8 mouse cellular contexts compared by ENCODE assay signal in genomic region chr7:127572895-127573471, GRCm38 (mm10). TPM values are rescaled to one million over a fixed set of nuclear protein-coding genes. Genes with fewer than 3 reads are reported as not detected.
A peak's percentile ranks its signal among the peaks of the same experiment; 100 is the strongest.
DNase-seq lines count a peak whose midpoint lies in the region; ATAC-seq and TF ChIP-seq lines count a peak whose summit lies in the region.

Phkg2 (plus strand) TSS chr7:127573340.

- DNase-seq in A20 (ENCODE audit: low read depth, low spot score): peak; percentile 96
- DNase-seq in heart, adult 8-10 months (ENCODE audit: low spot score): peak; percentile 99
- DNase-seq in kidney, adult 9 months: peak; percentile 99
- peak; percentile 99 for DNase-seq in limb, embryonic 14.5 days (ENCODE audit: low spot score)
- DNase-seq in midbrain, postnatal 0 days (ENCODE audit: low spot score): peak; percentile 99
- peak; percentile 73 to 77 for DNase-seq in spleen, postnatal 14 days (ENCODE audit: low spot score in 2 of 2)

- 1% methylated on average over 17 of the region's 17 CpGs for WGBS in bone marrow, adult 2 months
- under 1% methylated on average over 17 of the region's 17 CpGs for WGBS in embryonic facial prominence, embryonic 15.5 days
- under 1% methylated on average over 17 of the region's 17 CpGs for WGBS in limb, embryonic 14.5 days
- WGBS in midbrain, postnatal 0 days: under 1% methylated on average over 17 of the region's 17 CpGs

- peak within 1 kb of the TSS; percentile 95 for H3K4me2 ChIP-seq in embryonic facial prominence, embryonic 15.5 days (replicated peaks)
- peak within 1 kb of the TSS; percentile 89 for H3K4me2 ChIP-seq in limb, embryonic 14.5 days (replicated peaks; ENCODE audit: low read depth, low read length, severe bottlenecking)
- peak within 1 kb of the TSS; percentile 88 for H3K4me2 ChIP-seq in midbrain, postnatal 0 days (ENCODE audit: low read depth, low read length, poor library complexity, severe bottlenecking)

- peaks cover 14% of the 10 kb centered on the region for H3K36me3 ChIP-seq in embryonic facial prominence, embryonic 15.5 days
- peaks cover 26% of the 10 kb centered on the region for H3K36me3 ChIP-seq in limb, embryonic 14.5 days (ENCODE audit: control insufficient read depth, insufficient read depth, low read length)
- H3K36me3 ChIP-seq in midbrain, postnatal 0 days (ENCODE audit: insufficient read depth, low read length): peaks cover 10% of the 10 kb centered on the region

- H3K27me3 ChIP-seq in embryonic facial prominence, embryonic 15.5 days: no peaks in the 10 kb centered on the region
- no peaks in the 10 kb centered on the region for H3K27me3 ChIP-seq in limb, embryonic 14.5 days (ENCODE audit: control insufficient read depth, insufficient read depth, low read length)
- H3K27me3 ChIP-seq in midbrain, postnatal 0 days (ENCODE audit: insufficient read depth, low read length): no peaks in the 10 kb centered on the region

- H3K9ac ChIP-seq in embryonic facial prominence, embryonic 15.5 days: peak within 1 kb of the TSS; percentile 82
- H3K9ac ChIP-seq in limb, embryonic 14.5 days (ENCODE audit: low read depth, low read length, severe bottlenecking): peak within 1 kb of the TSS; percentile 78
- H3K9ac ChIP-seq in midbrain, postnatal 0 days (replicated peaks; ENCODE audit: low read length, poor library complexity, severe bottlenecking): peak within 1 kb of the TSS; percentile 72

- no peaks in the 10 kb centered on the region for H3K9me3 ChIP-seq in embryonic facial prominence, embryonic 15.5 days (replicated peaks)
- no peaks in the 10 kb centered on the region for H3K9me3 ChIP-seq in limb, embryonic 14.5 days (ENCODE audit: control insufficient read depth, low read length)
- H3K9me3 ChIP-seq in midbrain, postnatal 0 days (ENCODE audit: low read length): no peaks in the 10 kb centered on the region

- no peak for TF ChIP-seq CTCF in bone marrow, adult 2 months (IDR thresholded peaks at IDR 0.05; ENCODE audit: control insufficient read depth, insufficient read depth, low read length)
- 0 out of 2 replicates have a peak, but pooled peaks have one; percentile 15 for TF ChIP-seq CTCF in midbrain, postnatal 0 days (IDR thresholded peaks at IDR 0.05)

- TF ChIP-seq POLR2A in bone marrow, adult 2 months (IDR thresholded peaks at IDR 0.05; ENCODE audit: borderline replicate concordance, control insufficient read depth, low read depth, low read length): no peak; the same call in 1 of the 2 replicates
- TF ChIP-seq POLR2A in limb, embryonic 14.5 days (IDR thresholded peaks at IDR 0.05; ENCODE audit: borderline replicate concordance, extremely low read depth, insufficient read depth, insufficient read length): no peak

- peaks cover 1% of the 10 kb centered on the region for H3K4me1 ChIP-seq in bone marrow, adult 2 months (ENCODE audit: control insufficient read depth, insufficient read depth, low read length)
- H3K4me1 ChIP-seq in embryonic facial prominence, embryonic 15.5 days: peaks cover 24% of the 10 kb centered on the region
- peaks cover 18% of the 10 kb centered on the region for H3K4me1 ChIP-seq in limb, embryonic 14.5 days (ENCODE audit: control insufficient read depth, insufficient read depth, low read length)
- H3K4me1 ChIP-seq in midbrain, postnatal 0 days (ENCODE audit: insufficient read depth, low read length): 0 out of 2 replicates have a peak, but pooled peaks cover 11% of the 10 kb centered on the region

- H3K27ac ChIP-seq in bone marrow, adult 2 months (ENCODE audit: control insufficient read depth, insufficient read depth, low read depth, low read length, poor library complexity): peak within 1 kb of the TSS; percentile 57
- peak within 1 kb of the TSS; percentile 80 for H3K27ac ChIP-seq in embryonic facial prominence, embryonic 15.5 days (replicated peaks)
- peak within 1 kb of the TSS; percentile 79 for H3K27ac ChIP-seq in limb, embryonic 14.5 days (replicated peaks; ENCODE audit: low read depth, low read length)
- H3K27ac ChIP-seq in midbrain, postnatal 0 days (ENCODE audit: low read depth, low read length): peak within 1 kb of the TSS; percentile 85

- peak within 1 kb of the TSS; percentile 90 for H3K4me3 ChIP-seq in bone marrow, adult 2 months (replicated peaks; ENCODE audit: control insufficient read depth, low read depth, low read length)
- H3K4me3 ChIP-seq in embryonic facial prominence, embryonic 15.5 days (replicated peaks): peak within 1 kb of the TSS; percentile 77
- H3K4me3 ChIP-seq in limb, embryonic 14.5 days (replicated peaks; ENCODE audit: low read length): peak within 1 kb of the TSS; percentile 72
- peak within 1 kb of the TSS; percentile 64 for H3K4me3 ChIP-seq in midbrain, postnatal 0 days (ENCODE audit: low read depth, low read length)

- peak; percentile 97 for ATAC-seq in embryonic facial prominence, embryonic 15.5 days (ENCODE audit: insufficient number of reproducible peaks, low FRiP score, low TSS enrichment, low read depth)
- ATAC-seq in limb, embryonic 14.5 days (ENCODE audit: low FRiP score, low read depth): peak; percentile 98
- ATAC-seq in midbrain, postnatal 0 days (ENCODE audit: low FRiP score): peak; percentile 96

RNA-seq across cellular contexts. Expression of gene Phkg2, which starts in this region (rescaled TPM):
- polyA plus RNA-seq in bone marrow, adult 2 months (2011; ENCODE audit: insufficient read depth, insufficient read length, low replicate concordance, missing spikeins): 83.6 and 169 TPM in 2 replicates
- 40.0 TPM in 2 replicates for polyA plus RNA-seq in embryonic facial prominence, embryonic 15.5 days (2015; fragmentation: Nextera tagmentation; extraction: Ambion mirVana)
- total RNA-seq in heart, adult 8-10 months (2022): 10 to 100 TPM; 12.1 to 20.9 (median 17.3) TPM
- polyA plus RNA-seq in limb, embryonic 14.5 days (2012; rRNA removed): 99.1 and 103 TPM in 2 replicates
- polyA plus RNA-seq in limb, embryonic 14.5 days (2014; fragmentation: Nextera tagmentation; extraction: Ambion mirVana): 36.3 and 41.9 TPM in 2 replicates
- 54.0 and 60.9 TPM in 2 replicates for total RNA-seq in midbrain, postnatal 0 days (2014; rRNA removed)
- 62.5 and 64.7 TPM in 2 replicates for polyA plus RNA-seq in midbrain, postnatal 0 days (2015; fragmentation: Nextera tagmentation; extraction: Ambion mirVana)

Comparison
In these comparisons a context has a peak if more than half of its experiments do, and no peak if none do; other contexts are left out.
1. Peak in every context shown above with its lines: DNase-seq, ATAC-seq, H3K4me3 ChIP-seq and H3K27ac ChIP-seq.